Mouse (Mus musculus) megakaryocyte, embryonic 14.5 days (primary cell): ENCODE data around the gene Tgfbi.

Experiments
- FLI1 ChIP-seq: IDR thresholded peaks from 2 replicates; pipeline ENCODE4 v1.6.1; 2012; ENCODE audit warnings: low read length, inconsistent platforms, mixed read lengths
- GATA1 ChIP-seq: IDR thresholded peaks from 3 replicates; pipeline ENCODE4 v1.6.1; 2012; ENCODE audit warnings: mixed read lengths, low read length, inconsistent platforms, borderline replicate concordance

GRCm38 (mm10) chr13:56647597-56648405, 38.5 kb downstream of the Tgfbi start:
- no peak for TF ChIP-seq GATA1
- no peak for TF ChIP-seq FLI1
